Mouse (Mus musculus): ENCODE data around the gene Vsig2. TPM values are rescaled to one million over a fixed set of nuclear protein-coding genes. Genes with fewer than 3 reads are reported as not detected.

Gene Vsig2
- polyA plus RNA-seq, 1 experiment from 2014 or later, result 6.3 TPM

DNA sequence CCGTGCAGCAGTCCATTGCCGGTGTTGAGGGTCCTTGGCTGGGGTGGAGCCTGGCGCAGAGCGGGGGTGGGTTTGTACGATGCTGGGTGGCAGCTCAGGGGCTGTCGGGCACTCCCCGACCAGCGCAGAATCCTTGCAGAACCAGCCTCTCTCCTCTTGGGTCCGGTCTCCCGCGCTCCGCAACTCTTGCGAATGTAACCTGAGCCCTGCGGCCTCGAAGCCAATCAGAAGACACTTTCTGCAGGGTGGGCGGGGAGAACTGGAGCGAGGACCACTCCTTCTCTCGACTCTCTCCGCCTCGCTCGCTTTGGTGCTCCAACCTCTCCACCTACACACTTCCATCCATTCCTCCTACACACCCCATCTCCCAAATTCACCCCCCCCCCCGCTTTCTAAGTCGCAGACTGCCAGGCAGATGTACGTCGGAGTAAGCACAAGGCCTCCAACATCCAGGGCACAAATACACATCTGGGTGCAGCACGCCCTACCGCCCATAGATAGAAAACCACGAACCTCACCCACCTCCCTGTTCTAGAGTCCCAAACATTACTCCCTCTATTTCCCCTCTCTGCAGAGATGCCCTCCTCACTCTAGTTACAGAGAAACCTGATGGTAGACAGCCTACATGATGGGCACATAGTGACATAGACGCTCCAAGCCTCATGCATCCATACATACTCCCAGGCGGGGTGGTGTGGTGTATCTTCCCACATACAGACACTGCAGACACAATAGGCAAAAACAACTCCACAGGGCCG lies 13.7 kb downstream of the Vsig2 start, which contains the start of gene Nrgn:
Gene Nrgn (minus strand): TSS at position 369 of the 758 bp plus-strand sequence.
- no peaks in the 10 kb centered on the region for H3K9me3 ChIP-seq (ENCODE audit: control insufficient read depth, low read length)
- peak; percentile 83 for DNase-seq (ENCODE audit: low spot score)
- H3K36me3 ChIP-seq (ENCODE audit: control insufficient read depth, insufficient read depth, low read length), result no peaks in the 10 kb centered on the region
- WGBS, result 4% methylated on average over 31 of the region's 31 CpGs
- H3K27ac ChIP-seq (ENCODE audit: low read depth), result no peak within 1 kb of the TSS
- H3K4me2 ChIP-seq (ENCODE audit: low read length), result peak within 1 kb of the TSS; percentile 65
- H3K27me3 ChIP-seq (replicated peaks; ENCODE audit: control insufficient read depth, insufficient read depth, low read length), result peaks cover 48% of the 10 kb centered on the region
- H3K9ac ChIP-seq (ENCODE audit: low read length), result no peak within 1 kb of the TSS
- peak within 1 kb of the TSS; percentile 30 for H3K4me3 ChIP-seq (ENCODE audit: low read depth, low read length)
- ATAC-seq (replicated peaks; ENCODE audit: low FRiP score, low TSS enrichment, low read depth), result peak; percentile 93
- 0 out of 2 replicates have a peak, but pooled peaks cover 2% of the 10 kb centered on the region for H3K4me1 ChIP-seq (replicated peaks; ENCODE audit: control insufficient read depth, insufficient read depth, low read length)

DNA sequence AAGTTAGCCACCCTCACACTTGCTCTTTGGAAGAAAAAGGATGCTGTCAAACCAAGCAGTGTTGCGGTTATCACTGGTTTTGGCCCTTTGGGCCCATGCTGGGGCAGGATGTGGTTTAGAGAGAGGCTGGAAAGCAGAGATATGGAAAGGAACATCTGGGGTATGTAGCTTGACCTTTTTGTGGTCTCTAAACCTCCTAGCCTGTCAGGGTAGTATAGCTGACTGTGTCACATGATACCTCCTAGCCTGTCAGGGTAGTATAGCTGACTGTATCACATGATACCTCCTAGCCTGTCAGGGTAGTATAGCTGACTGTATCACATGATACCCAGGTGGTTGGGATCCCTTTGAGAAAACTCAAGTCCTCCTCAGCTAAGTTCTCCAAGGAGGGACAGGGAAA lies 15.2 kb downstream of the Vsig2 start:
- Histone ChIP-seq H3K4me1 (replicated peaks; ENCODE audit: control insufficient read depth, insufficient read depth, low read length) (0 out of 2 replicates have a peak, but pooled peaks cover 2% of the 10 kb centered on the region), H3K4me2 (ENCODE audit: low read length) (no peak overlapping the region), H3K36me3 (ENCODE audit: control insufficient read depth, insufficient read depth, low read length) (no peaks in the 10 kb centered on the region), H3K9me3 (ENCODE audit: control insufficient read depth, low read length) (no peaks in the 10 kb centered on the region), H3K4me3 (ENCODE audit: low read depth, low read length) (no peak overlapping the region), H3K9ac (ENCODE audit: low read length) (no peak overlapping the region), H3K27ac (ENCODE audit: low read depth) (no peak overlapping the region), H3K27me3 (replicated peaks; ENCODE audit: control insufficient read depth, insufficient read depth, low read length) (peaks cover 47% of the 10 kb centered on the region)
- WGBS, result 75% methylated on average over 1 of the region's 1 CpGs
- no peak for DNase-seq (ENCODE audit: low spot score)
- ATAC-seq (replicated peaks; ENCODE audit: low FRiP score, low TSS enrichment, low read depth), result no peak

DNA sequence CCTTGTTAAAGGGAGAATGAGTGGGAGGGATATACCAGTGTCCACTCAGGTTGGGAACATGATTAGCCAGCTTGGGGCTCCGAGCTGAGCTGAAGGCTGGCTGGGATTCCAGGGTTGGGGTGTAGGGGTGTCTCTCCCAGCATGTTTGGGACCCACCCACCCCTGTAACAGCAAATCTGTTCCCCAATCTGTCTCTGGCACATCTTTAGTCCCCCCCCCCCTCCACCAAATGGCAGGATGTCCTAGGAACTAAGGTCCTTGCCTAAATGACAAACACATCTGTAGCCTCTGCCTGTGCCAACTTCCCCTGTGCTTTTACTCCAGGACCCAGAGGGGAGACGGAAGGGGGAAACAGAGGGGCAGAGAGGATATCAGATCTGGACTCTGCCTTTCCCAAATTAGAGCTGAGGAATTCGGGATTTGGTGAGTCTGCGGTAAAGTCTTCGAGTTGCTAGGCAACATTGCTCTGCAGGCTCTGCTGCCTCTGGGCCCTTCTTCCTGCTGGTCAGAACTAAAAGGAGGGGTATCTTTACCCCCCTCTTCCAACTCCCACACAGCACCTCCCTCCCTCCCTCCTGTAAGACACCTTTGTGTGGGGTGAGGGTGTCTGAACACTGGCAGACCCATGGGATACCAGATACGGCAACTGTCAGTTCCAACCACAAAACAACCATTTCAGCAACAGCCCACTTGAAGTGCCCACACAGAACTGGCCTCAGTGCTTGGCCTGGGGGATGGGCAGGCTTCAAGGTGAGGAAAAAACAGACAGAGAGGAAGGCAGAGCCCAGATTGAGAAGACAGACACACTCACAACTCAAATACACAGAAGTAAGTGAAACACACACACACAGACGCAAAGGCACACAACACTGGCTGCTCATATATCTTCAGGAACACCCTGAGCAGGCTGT lies 16.0 kb downstream of the Vsig2 start, which contains the start of gene Siae:
Gene Siae (plus strand): TSS at position 861 of the 911 bp plus-strand sequence.
- Histone ChIP-seq H3K36me3 (ENCODE audit: control insufficient read depth, insufficient read depth, low read length) (no peaks in the 10 kb centered on the region), H3K9me3 (ENCODE audit: control insufficient read depth, low read length) (no peaks in the 10 kb centered on the region), H3K4me1 (replicated peaks; ENCODE audit: control insufficient read depth, insufficient read depth, low read length) (0 out of 2 replicates have a peak, but pooled peaks cover 2% of the 10 kb centered on the region), H3K27ac (ENCODE audit: low read depth) (no peak within 1 kb of the TSS), H3K9ac (ENCODE audit: low read length) (no peak within 1 kb of the TSS), H3K4me2 (ENCODE audit: low read length) (no peak within 1 kb of the TSS), H3K4me3 (ENCODE audit: low read depth, low read length) (no peak within 1 kb of the TSS), H3K27me3 (replicated peaks; ENCODE audit: control insufficient read depth, insufficient read depth, low read length) (peaks cover 39% of the 10 kb centered on the region)
- ATAC-seq (replicated peaks; ENCODE audit: low FRiP score, low TSS enrichment, low read depth), result no peak
- no peak for DNase-seq (ENCODE audit: low spot score)
- 32% methylated on average over 7 of the region's 7 CpGs for WGBS

DNA sequence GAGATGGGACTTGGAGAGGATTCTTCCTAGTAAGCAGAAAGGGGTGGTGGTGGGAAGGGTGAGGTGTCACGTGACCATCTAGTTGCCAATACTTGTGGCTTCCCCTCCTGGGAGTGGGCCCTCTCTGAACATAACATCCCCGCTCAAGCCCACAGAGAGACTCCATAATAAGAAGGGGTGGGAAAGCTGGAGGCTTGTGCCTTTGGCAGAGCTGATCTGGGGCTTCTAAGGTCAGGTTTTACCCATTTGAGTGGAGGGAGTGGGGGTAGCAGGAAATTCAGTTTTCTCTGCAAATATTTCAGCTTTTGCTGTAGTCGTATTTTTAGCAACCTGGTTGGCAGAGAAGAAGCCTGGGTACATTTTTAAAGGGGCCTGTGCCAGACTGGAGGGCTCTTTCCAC lies 17.3 kb downstream of the Vsig2 start:
- Histone ChIP-seq H3K27me3 (replicated peaks; ENCODE audit: control insufficient read depth, insufficient read depth, low read length) (peaks cover 26% of the 10 kb centered on the region), H3K9ac (ENCODE audit: low read length) (no peak overlapping the region), H3K4me1 (replicated peaks; ENCODE audit: control insufficient read depth, insufficient read depth, low read length) (0 out of 2 replicates have a peak, but pooled peaks cover 2% of the 10 kb centered on the region), H3K36me3 (ENCODE audit: control insufficient read depth, insufficient read depth, low read length) (no peaks in the 10 kb centered on the region), H3K9me3 (ENCODE audit: control insufficient read depth, low read length) (no peaks in the 10 kb centered on the region), H3K4me2 (ENCODE audit: low read length) (no peak overlapping the region), H3K27ac (ENCODE audit: low read depth) (no peak overlapping the region), H3K4me3 (ENCODE audit: low read depth, low read length) (no peak overlapping the region)
- DNase-seq (ENCODE audit: low spot score) (no peak), ATAC-seq (replicated peaks; ENCODE audit: low FRiP score, low TSS enrichment, low read depth) (no peak)
- WGBS, result 73% methylated on average over 3 of the region's 3 CpGs

DNA sequence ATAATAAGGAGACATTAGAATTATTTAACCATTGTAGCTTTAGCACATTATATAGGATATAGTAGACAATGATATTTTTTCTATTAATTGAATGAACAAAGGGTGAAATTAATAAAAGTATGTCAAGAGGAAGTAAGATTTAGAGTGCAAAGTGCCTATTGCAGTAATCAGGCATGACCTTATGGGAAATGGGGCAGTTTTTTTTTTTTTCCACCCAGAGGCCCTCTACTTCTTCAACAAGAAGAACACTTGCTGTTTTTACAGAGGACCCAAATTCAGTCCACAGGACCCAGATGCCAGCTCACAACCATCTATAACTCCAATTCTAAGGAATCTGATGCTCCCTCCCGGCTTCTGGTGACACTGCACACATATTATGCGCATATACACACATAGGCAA lies 21.6 kb downstream of the Vsig2 start:
- DNase-seq (ENCODE audit: low spot score), result no peak
- Histone ChIP-seq H3K9ac (ENCODE audit: low read length) (no peak overlapping the region), H3K9me3 (ENCODE audit: control insufficient read depth, low read length) (no peaks in the 10 kb centered on the region), H3K4me2 (ENCODE audit: low read length) (no peak overlapping the region), H3K4me3 (ENCODE audit: low read depth, low read length) (no peak overlapping the region), H3K27ac (ENCODE audit: low read depth) (no peak overlapping the region), H3K27me3 (replicated peaks; ENCODE audit: control insufficient read depth, insufficient read depth, low read length) (0 out of 2 replicates have a peak, but pooled peaks cover under 1% of the 10 kb centered on the region), H3K4me1 (replicated peaks; ENCODE audit: control insufficient read depth, insufficient read depth, low read length) (no peaks in the 10 kb centered on the region), H3K36me3 (ENCODE audit: control insufficient read depth, insufficient read depth, low read length) (no peaks in the 10 kb centered on the region)
- no peak for ATAC-seq (replicated peaks; ENCODE audit: low FRiP score, low TSS enrichment, low read depth)
- WGBS, result 82% methylated on average over 2 of the region's 2 CpGs

DNA sequence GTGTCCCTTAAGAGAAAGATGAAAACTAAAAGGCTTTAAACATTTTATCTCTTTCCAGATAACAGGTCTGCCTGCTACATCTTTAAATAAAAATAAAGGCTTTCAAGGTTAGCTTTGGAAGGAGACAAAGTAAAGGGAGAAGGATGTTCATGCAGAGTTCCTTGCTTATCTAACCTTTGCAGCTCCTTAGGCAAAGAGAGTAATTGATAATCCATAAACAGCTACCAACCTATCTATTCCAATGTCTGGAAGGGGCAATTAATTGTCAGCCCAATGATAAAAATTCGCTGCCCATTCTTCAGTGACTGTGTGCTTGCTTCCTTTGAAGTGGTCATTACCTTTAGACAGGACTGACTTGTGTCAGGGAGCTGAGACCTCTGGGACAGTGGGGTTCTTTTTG lies 24.8 kb downstream of the Vsig2 start:
- WGBS, result 46% methylated on average over 1 of the region's 1 CpGs

DNA sequence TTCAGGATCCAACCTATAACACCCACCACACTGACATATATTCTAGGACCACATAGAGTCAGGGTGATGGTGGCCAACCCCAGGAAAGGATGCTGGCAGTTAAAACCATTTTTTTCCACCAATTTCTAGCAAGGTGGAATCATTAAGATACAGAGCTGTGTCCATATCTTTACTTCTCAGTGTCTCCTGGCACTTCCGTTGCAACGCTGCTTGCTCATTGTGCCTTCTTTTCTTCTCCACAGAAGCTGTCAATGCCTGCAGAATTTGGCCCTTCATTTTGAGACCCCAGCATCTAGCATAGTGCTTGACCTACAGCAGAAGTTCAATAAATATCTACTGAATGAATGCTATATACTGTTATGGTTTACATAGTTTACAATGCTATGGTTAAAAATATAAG lies 28.0 kb downstream of the Vsig2 start:
- H3K36me3 ChIP-seq (ENCODE audit: control insufficient read depth, insufficient read depth, low read length), result no peaks in the 10 kb centered on the region
- DNase-seq (ENCODE audit: low spot score), result no peak
- H3K27me3 ChIP-seq (replicated peaks; ENCODE audit: control insufficient read depth, insufficient read depth, low read length), result no peaks in the 10 kb centered on the region
- no peak overlapping the region for H3K4me2 ChIP-seq (ENCODE audit: low read length)
- no peaks in the 10 kb centered on the region for H3K9me3 ChIP-seq (ENCODE audit: control insufficient read depth, low read length)
- H3K4me3 ChIP-seq (ENCODE audit: low read depth, low read length), result no peak overlapping the region
- no peak for ATAC-seq (replicated peaks; ENCODE audit: low FRiP score, low TSS enrichment, low read depth)
- WGBS, result 91% methylated on average over 2 of the region's 2 CpGs
- no peak overlapping the region for H3K27ac ChIP-seq (ENCODE audit: low read depth)
- peaks cover 12% of the 10 kb centered on the region; the same call in 1 of the 2 replicates for H3K4me1 ChIP-seq (replicated peaks; ENCODE audit: control insufficient read depth, insufficient read depth, low read length)
- no peak overlapping the region for H3K9ac ChIP-seq (ENCODE audit: low read length)

More for the DNA sequence above, 24.8 kb downstream of the Vsig2 start:
- Histone ChIP-seq H3K4me1 (replicated peaks; ENCODE audit: control insufficient read depth, insufficient read depth, low read length) (peaks cover 12% of the 10 kb centered on the region; the same call in 1 of the 2 replicates), H3K9me3 (ENCODE audit: control insufficient read depth, low read length) (no peaks in the 10 kb centered on the region), H3K4me3 (ENCODE audit: low read depth, low read length) (no peak overlapping the region), H3K27me3 (replicated peaks; ENCODE audit: control insufficient read depth, insufficient read depth, low read length) (no peaks in the 10 kb centered on the region), H3K9ac (ENCODE audit: low read length) (no peak overlapping the region), H3K27ac (ENCODE audit: low read depth) (no peak overlapping the region), H3K36me3 (ENCODE audit: control insufficient read depth, insufficient read depth, low read length) (no peaks in the 10 kb centered on the region), H3K4me2 (ENCODE audit: low read length) (no peak overlapping the region)
- ATAC-seq (replicated peaks; ENCODE audit: low FRiP score, low TSS enrichment, low read depth), result no peak
- DNase-seq (ENCODE audit: low spot score), result no peak

DNA sequence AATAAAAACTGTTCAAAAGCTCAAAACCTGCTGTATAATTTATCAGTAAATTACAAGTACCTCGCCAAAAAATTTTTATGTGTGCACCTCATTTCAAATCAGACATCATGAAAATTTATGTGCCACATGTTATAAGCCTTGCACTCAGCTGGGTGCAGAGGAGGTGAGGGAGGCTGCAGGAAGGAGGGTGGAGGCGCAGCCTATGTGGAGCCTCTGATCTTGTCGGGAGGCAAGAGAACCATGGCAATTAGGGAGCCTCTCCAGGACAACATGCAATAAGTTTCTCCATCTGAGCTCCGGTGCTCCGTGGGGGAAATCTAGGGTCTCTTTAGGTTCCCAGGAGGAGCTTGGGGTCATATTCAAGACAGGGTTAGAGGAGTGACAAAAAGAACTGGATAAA lies 28.4 kb downstream of the Vsig2 start:
- H3K4me2 ChIP-seq (ENCODE audit: low read length), result peak overlapping the region; percentile 20; the same call in 1 of the 2 replicates
- 38% methylated on average over 5 of the region's 5 CpGs for WGBS
- no peak overlapping the region for H3K4me3 ChIP-seq (ENCODE audit: low read depth, low read length)
- H3K4me1 ChIP-seq (replicated peaks; ENCODE audit: control insufficient read depth, insufficient read depth, low read length), result peaks cover 12% of the 10 kb centered on the region; the same call in 1 of the 2 replicates
- H3K9me3 ChIP-seq (ENCODE audit: control insufficient read depth, low read length), result no peaks in the 10 kb centered on the region
- no peaks in the 10 kb centered on the region for H3K27me3 ChIP-seq (replicated peaks; ENCODE audit: control insufficient read depth, insufficient read depth, low read length)
- H3K9ac ChIP-seq (ENCODE audit: low read length), result no peak overlapping the region
- no peak for ATAC-seq (replicated peaks; ENCODE audit: low FRiP score, low TSS enrichment, low read depth)
- no peak for DNase-seq (ENCODE audit: low spot score)
- no peaks in the 10 kb centered on the region for H3K36me3 ChIP-seq (ENCODE audit: control insufficient read depth, insufficient read depth, low read length)
- H3K27ac ChIP-seq (ENCODE audit: low read depth), result no peak overlapping the region
